Mouse (Mus musculus) midbrain, embryonic 11.5 days (tissue): ENCODE measurements around the gene Atg2a. TPM values are rescaled to one million over a fixed set of nuclear protein-coding genes. Genes with fewer than 3 reads are reported as not detected.

Source experiments
- ATAC-seq: fragments of 200-750 bp; cut with Nextera tagmentation; 2 replicates; pipeline ENCODE4 v1.8.0; 2017; ENCODE audit warnings: moderate TSS enrichment, moderate library complexity; ENCODE audit not compliant: low FRiP score
- DNase-seq: peaks from one replicate; pipeline ENCODE4 v3.0.0; 2015; ENCODE audit warnings: low spot score; ENCODE audit errors: missing footprints
- H3K27ac ChIP-seq: fragments of 300-500 bp; sonication (generic); 2 replicates; pipeline ENCODE4 v1.5.1; 2014; ENCODE audit warnings: low read depth, low read length
- H3K27me3 ChIP-seq: fragments of 300-500 bp; sonication (generic); 2 replicates; pipeline ENCODE4 v1.6.1; 2014; ENCODE audit warnings: mild to moderate bottlenecking, low read length, moderate library complexity, mixed read lengths; ENCODE audit not compliant: control insufficient read depth, insufficient read depth
- H3K36me3 ChIP-seq: fragments of 300-500 bp; sonication (generic); 2 replicates; pipeline ENCODE4 v1.6.1; 2014; ENCODE audit warnings: mild to moderate bottlenecking, low read length, moderate library complexity, mixed read lengths; ENCODE audit not compliant: control insufficient read depth, insufficient read depth
- H3K4me1 ChIP-seq: fragments of 300-500 bp; sonication (generic); 2 replicates; pipeline ENCODE4 v1.6.1; 2014; ENCODE audit warnings: low read length; ENCODE audit not compliant: control insufficient read depth, insufficient read depth
- H3K4me2 ChIP-seq: fragments of 300-500 bp; sonication (generic); 2 replicates; pipeline ENCODE4 v1.6.1; 2014; ENCODE audit warnings: mild to moderate bottlenecking, moderate library complexity
- H3K4me3 ChIP-seq: fragments of 300-500 bp; sonication (generic); 2 replicates; pipeline ENCODE4 v1.5.1; 2014; ENCODE audit warnings: low read depth, low read length
- H3K9ac ChIP-seq: fragments of 300-500 bp; sonication (generic); 2 replicates; pipeline ENCODE4 v1.6.1; 2014; ENCODE audit warnings: low read length
- H3K9me3 ChIP-seq: fragments of 300-500 bp; sonication (generic); 2 replicates; pipeline ENCODE4 v1.6.1; 2016; ENCODE audit warnings: low read length; ENCODE audit not compliant: control insufficient read depth
- WGBS: fragments of 180-500 bp; shearing (Covaris S2); extraction: QIAGEN DNeasy Blood & Tissue Kit; methylation state at CpG from one replicate; pipeline ENCODE4 v1.1.7; 2014; 5-methylcytosine and 5-hydroxymethylcytosine counted together
- polyA plus RNA-seq: library from polyadenylated mRNA; unstranded; fragments of >200 nt; fragmentation: Nextera tagmentation; extraction: Ambion mirVana; gene quantifications from 2 replicates; pipeline ENCODE4 v1.2.1, GENCODE M21; 2014

Gene Atg2a
- polyA plus RNA-seq, 1 experiment from 2014 or later, result 8.1 TPM

- peak within 1 kb of the TSS; percentile 95 for H3K4me2 ChIP-seq
- peak within 1 kb of the TSS; percentile 81 for H3K4me3 ChIP-seq
- peak within 1 kb of the TSS; percentile 51; the same call in 1 of the 2 replicates for H3K27ac ChIP-seq
- no peaks in the 10 kb centered on the region for H3K9me3 ChIP-seq
- H3K9ac ChIP-seq, result peak within 1 kb of the TSS; percentile 83
- ATAC-seq (peak; percentile 96), DNase-seq (peak; percentile 100)
- under 1% methylated on average over 99 of the region's 106 CpGs for WGBS
- peaks cover 24% of the 10 kb centered on the region for H3K4me1 ChIP-seq
- peaks cover 5% of the 10 kb centered on the region for H3K36me3 ChIP-seq
- no peaks in the 10 kb centered on the region for H3K27me3 ChIP-seq
These were observed 35.3 kb downstream of the Atg2a start, which contains the start of gene Ehd1 for GRCm38 (mm10) chr19:6276426-6277421. Ehd1 (plus strand) TSS chr19:6276725.

- H3K4me2 ChIP-seq, result peak overlapping the region; percentile 95
- no peak for ATAC-seq
These were observed 36.4 kb downstream of the Atg2a start for GRCm38 (mm10) chr19:6277661-6278438.

GRCm38 (mm10) chr19:6278439-6279073 lies 37.1 kb downstream of the Atg2a start:
- Histone ChIP-seq H3K4me2 (peak overlapping the region; percentile 95), H3K4me3 (peak overlapping the region; percentile 81), H3K36me3 (peaks cover 10% of the 10 kb centered on the region), H3K4me1 (peaks cover 24% of the 10 kb centered on the region), H3K9ac (peak overlapping the region; percentile 83), H3K27ac (no peak overlapping the region), H3K9me3 (no peaks in the 10 kb centered on the region), H3K27me3 (no peaks in the 10 kb centered on the region)
- no peak for ATAC-seq
- WGBS, result 47% methylated on average over 6 of the region's 6 CpGs
- DNase-seq, result no peak

More at GRCm38 (mm10) chr19:6277661-6278438, 36.4 kb downstream of the Atg2a start:
- peak; percentile 90 for DNase-seq
- Histone ChIP-seq H3K36me3 (peaks cover 6% of the 10 kb centered on the region), H3K4me3 (peak overlapping the region; percentile 81), H3K9me3 (no peaks in the 10 kb centered on the region), H3K27ac (no peak overlapping the region), H3K4me1 (peaks cover 24% of the 10 kb centered on the region), H3K9ac (peak overlapping the region; percentile 83), H3K27me3 (no peaks in the 10 kb centered on the region)
- 4% methylated on average over 10 of the region's 10 CpGs for WGBS

- H3K27ac ChIP-seq, result no peak overlapping the region
- H3K4me1 ChIP-seq, result peaks cover 24% of the 10 kb centered on the region
- 92% methylated on average over 6 of the region's 6 CpGs for WGBS
- peaks cover 10% of the 10 kb centered on the region for H3K36me3 ChIP-seq
- H3K9ac ChIP-seq, result peak overlapping the region; percentile 83
- H3K4me2 ChIP-seq, result peak overlapping the region; percentile 19; the same call in 1 of the 2 replicates
- ATAC-seq, result no peak
- H3K9me3 ChIP-seq, result no peaks in the 10 kb centered on the region
- DNase-seq, result no peak
- H3K27me3 ChIP-seq, result no peaks in the 10 kb centered on the region
- H3K4me3 ChIP-seq, result no peak overlapping the region
These were observed 38.1 kb downstream of the Atg2a start for GRCm38 (mm10) chr19:6279481-6280144.

DNA sequence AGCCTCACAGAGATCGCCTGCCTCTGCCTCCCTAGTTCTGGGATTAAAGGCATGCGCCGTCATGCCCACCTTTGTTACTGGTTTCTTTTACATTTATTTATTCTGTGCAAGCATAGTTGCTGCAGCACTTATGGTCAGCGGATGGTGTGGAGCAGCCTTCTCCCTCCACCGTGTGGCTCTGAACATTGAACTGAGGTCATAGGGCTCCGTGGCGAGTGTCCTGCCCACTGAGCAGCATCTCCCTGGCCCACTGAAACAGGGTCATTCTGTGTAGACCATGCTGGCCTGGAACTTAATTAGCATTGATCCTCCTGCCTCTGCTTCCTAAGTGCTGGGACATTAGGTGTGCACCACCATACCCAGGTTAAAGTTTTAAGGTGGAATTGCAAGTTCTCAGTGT lies 39.1 kb downstream of the Atg2a start:
- DNase-seq (no peak), ATAC-seq (no peak)
- no peaks in the 10 kb centered on the region for H3K9me3 ChIP-seq
- H3K27me3 ChIP-seq, result no peaks in the 10 kb centered on the region
- H3K4me3 ChIP-seq, result no peak overlapping the region
- H3K9ac ChIP-seq, result no peak overlapping the region
- WGBS, result 91% methylated on average over 7 of the region's 7 CpGs
- peaks cover 23% of the 10 kb centered on the region for H3K4me1 ChIP-seq
- H3K27ac ChIP-seq, result no peak overlapping the region
- H3K36me3 ChIP-seq, result peaks cover 15% of the 10 kb centered on the region
- no peak overlapping the region; the same call in 1 of the 2 replicates for H3K4me2 ChIP-seq

DNA sequence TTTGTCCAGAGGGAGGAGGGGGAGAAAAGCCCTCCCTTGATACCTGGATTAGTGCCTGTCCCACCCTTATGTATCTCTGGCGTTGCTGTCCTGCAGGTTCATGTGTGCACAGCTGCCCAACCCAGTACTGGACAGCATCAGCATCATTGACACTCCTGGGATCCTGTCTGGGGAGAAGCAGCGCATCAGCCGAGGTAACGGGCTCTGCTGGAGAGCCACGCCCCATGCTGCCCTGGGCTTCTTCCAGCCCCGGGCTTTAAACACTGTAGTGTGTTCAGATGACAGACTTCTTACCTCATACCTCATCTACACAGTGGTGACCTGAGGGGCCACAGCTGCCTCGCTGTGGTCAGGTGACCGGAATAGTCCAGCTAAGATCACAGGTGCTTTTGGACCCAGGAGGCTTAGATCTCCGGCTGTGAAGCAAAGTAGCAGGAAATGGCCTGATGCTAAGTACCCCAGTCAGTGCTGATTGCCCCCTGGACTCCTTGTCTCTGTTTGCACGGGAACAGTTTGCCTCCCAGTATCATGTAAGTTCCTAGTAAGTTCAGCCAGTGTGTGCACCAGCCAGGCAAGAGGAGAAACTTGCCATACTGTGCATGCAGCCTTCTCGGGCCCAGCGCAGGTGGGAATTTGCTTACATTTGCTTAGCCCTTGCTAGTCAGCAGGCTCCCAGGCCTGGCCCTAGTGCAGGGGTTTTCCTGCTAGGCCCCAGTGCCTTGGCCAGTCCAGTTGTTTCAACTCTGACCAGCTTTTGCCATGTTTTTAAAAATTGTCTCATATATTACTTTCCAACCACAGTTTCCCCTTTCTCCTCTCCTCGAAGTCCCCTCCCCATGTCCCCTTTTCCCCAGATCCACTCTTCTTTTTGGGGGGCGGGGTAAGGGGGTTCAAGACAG lies 39.9 kb downstream of the Atg2a start:
- WGBS, result 90% methylated on average over 14 of the region's 14 CpGs
- ATAC-seq, result no peak

GRCm38 (mm10) chr19:6283001-6283400 lies 41.5 kb downstream of the Atg2a start:
- Histone ChIP-seq H3K27ac (no peak overlapping the region), H3K9ac (no peak overlapping the region), H3K9me3 (no peaks in the 10 kb centered on the region), H3K4me1 (peaks cover 13% of the 10 kb centered on the region), H3K36me3 (peaks cover 19% of the 10 kb centered on the region), H3K4me2 (no peak overlapping the region), H3K27me3 (no peaks in the 10 kb centered on the region), H3K4me3 (no peak overlapping the region)
- 82% methylated on average over 5 of the region's 5 CpGs for WGBS
- no peak for DNase-seq
- ATAC-seq, result no peak

More for the DNA sequence above, 39.9 kb downstream of the Atg2a start:
- DNase-seq, result no peak
- H3K9ac ChIP-seq, result no peak overlapping the region
- no peak overlapping the region for H3K4me2 ChIP-seq
- peaks cover 18% of the 10 kb centered on the region for H3K4me1 ChIP-seq
- H3K27ac ChIP-seq, result no peak overlapping the region
- peaks cover 17% of the 10 kb centered on the region for H3K36me3 ChIP-seq
- H3K27me3 ChIP-seq, result no peaks in the 10 kb centered on the region
- no peaks in the 10 kb centered on the region for H3K9me3 ChIP-seq
- no peak overlapping the region for H3K4me3 ChIP-seq
